Mouse (Mus musculus) heart, postnatal 0 days (tissue): ENCODE data around the gene Akt3. TPM values are rescaled to one million over a fixed set of nuclear protein-coding genes. Genes with fewer than 3 reads are reported as not detected.

Source experiments
- ATAC-seq: fragments of 200-750 bp; cut with Nextera tagmentation; 2 replicates; pipeline ENCODE4 v1.8.0; 2017; ENCODE audit warnings: low read depth, moderate number of reproducible peaks, moderate library complexity; ENCODE audit not compliant: insufficient read depth
- DNase-seq: peaks from one replicate; pipeline ENCODE4 v3.0.0-alpha.2; 2016; ENCODE audit warnings: low spot score
- H3K27ac ChIP-seq: fragments of 300-500 bp; sonication (generic); 2 replicates; pipeline ENCODE4 v1.5.1; 2014; ENCODE audit warnings: low read depth, mild to moderate bottlenecking
- H3K27me3 ChIP-seq: fragments of 300-500 bp; sonication (generic); 2 replicates; pipeline ENCODE4 v1.6.1; 2014; ENCODE audit warnings: low read length, mixed read lengths; ENCODE audit not compliant: control insufficient read depth, insufficient read depth
- H3K36me3 ChIP-seq: fragments of 300-500 bp; sonication (generic); replicated peaks from 2 replicates; pipeline ENCODE4 v1.6.1; 2014; ENCODE audit warnings: low read length, mixed read lengths; ENCODE audit not compliant: control insufficient read depth, insufficient read depth
- H3K4me1 ChIP-seq: fragments of 300-500 bp; sonication (generic); 2 replicates; pipeline ENCODE4 v1.6.1; 2014; ENCODE audit warnings: antibody characterized with exemption; ENCODE audit not compliant: control insufficient read depth, insufficient read depth
- H3K4me2 ChIP-seq: fragments of 300-500 bp; sonication (generic); 2 replicates; pipeline ENCODE4 v1.6.1; 2014; ENCODE audit warnings: low read depth, mild to moderate bottlenecking, low read length, moderate library complexity
- H3K4me3 ChIP-seq: fragments of 300-500 bp; sonication (generic); 2 replicates; pipeline ENCODE4 v1.5.1; 2014; ENCODE audit warnings: low read depth, low read length
- H3K9ac ChIP-seq: fragments of 300-500 bp; sonication (generic); replicated peaks from 2 replicates; pipeline ENCODE4 v1.6.1; 2014; ENCODE audit warnings: low read depth, low read length, mixed read lengths
- H3K9me3 ChIP-seq: fragments of 300-500 bp; sonication (generic); replicated peaks from 2 replicates; pipeline ENCODE4 v1.6.1; 2016; ENCODE audit warnings: low read length; ENCODE audit not compliant: control insufficient read depth
- CTCF ChIP-seq: IDR thresholded peaks from 2 replicates; pipeline ENCODE4 v1.5.1; 2016; ENCODE audit warnings: antibody characterized with exemption, control low read depth, low read depth
- EP300 ChIP-seq: IDR thresholded peaks from 2 replicates; pipeline ENCODE4 v1.6.1; 2016; ENCODE audit warnings: antibody characterized with exemption, low read depth
- WGBS: fragments of 180-500 bp; shearing (Covaris S2); extraction: QIAGEN DNeasy Blood & Tissue Kit; methylation state at CpG from one replicate; pipeline ENCODE4 v1.1.7; 2014; 5-methylcytosine and 5-hydroxymethylcytosine counted together
- polyA plus RNA-seq: library from polyadenylated mRNA; unstranded; fragments of >200 nt; fragmentation: Nextera tagmentation; extraction: Ambion mirVana; gene quantifications from 2 replicates; pipeline ENCODE4 v1.2.1, GENCODE M21; 2015
- total RNA-seq: library from RNA; depleted of rRNA; stranded (reverse); fragments of >200 nt; gene quantifications from 2 replicates; pipeline ENCODE4 v1.2.3, GENCODE M21; 2014; ENCODE audit warnings: low replicate concordance; rRNA removed

The Akt3 gene
- total RNA-seq (9.9 and 14.9 TPM in 2 replicates), polyA plus RNA-seq (2.1 and 2.6 TPM in 2 replicates)

GRCm38 (mm10) chr1:177258034-177258342, at the start of gene Akt3:
Akt3 (minus strand) TSS chr1:177258203.
- no peaks in the 10 kb centered on the region for H3K9me3 ChIP-seq
- ATAC-seq = peak; percentile 27
- DNase-seq = no peak

DNA sequence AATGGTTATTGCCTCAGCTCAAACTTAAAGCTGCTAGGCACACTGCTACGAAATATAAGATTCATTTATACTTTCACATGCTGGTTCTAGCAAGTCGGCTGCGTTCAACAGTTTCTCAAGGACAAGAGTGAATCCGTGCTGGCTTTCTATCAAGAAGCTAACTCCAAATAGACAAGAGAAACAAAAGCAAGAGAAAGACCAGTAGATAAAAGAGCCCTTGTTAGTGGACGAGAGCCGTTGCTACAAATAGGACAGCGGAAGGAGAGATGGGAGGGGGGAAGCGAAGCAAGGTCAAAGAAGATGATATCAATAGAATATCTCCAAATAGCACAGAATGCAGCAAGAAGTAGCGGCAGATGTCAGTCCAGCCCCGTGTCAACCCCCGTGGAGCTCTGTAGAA, 49.5 kb upstream of the Akt3 start:
- DNase-seq (no peak), ATAC-seq (no peak)
- H3K9ac ChIP-seq = no peak overlapping the region
- no peaks in the 10 kb centered on the region for H3K27me3 ChIP-seq
- no peaks in the 10 kb centered on the region for H3K9me3 ChIP-seq
- no peaks in the 10 kb centered on the region for H3K36me3 ChIP-seq
- TF ChIP-seq CTCF = no peak
- TF ChIP-seq EP300 = no peak
- H3K4me1 ChIP-seq = no peaks in the 10 kb centered on the region
- H3K4me3 ChIP-seq = no peak overlapping the region
- H3K4me2 ChIP-seq = no peak overlapping the region
- no peak overlapping the region for H3K27ac ChIP-seq
- WGBS = 64% methylated on average over 11 of the region's 11 CpGs

More at GRCm38 (mm10) chr1:177258034-177258342, at the start of gene Akt3:
- Histone ChIP-seq H3K36me3 (no peaks in the 10 kb centered on the region), H3K4me1 (no peaks in the 10 kb centered on the region), H3K9ac (peak within 1 kb of the TSS; percentile 82), H3K27me3 (no peaks in the 10 kb centered on the region), H3K27ac (peak within 1 kb of the TSS; percentile 91), H3K4me3 (peak within 1 kb of the TSS; percentile 97), H3K4me2 (peak within 1 kb of the TSS; percentile 86)
- 0% methylated on average over 5 of the region's 32 CpGs for WGBS
- no peak for TF ChIP-seq EP300
- TF ChIP-seq CTCF = no peak

- H3K27ac ChIP-seq = no peak overlapping the region
- H3K4me2 ChIP-seq = no peak overlapping the region
- H3K4me1 ChIP-seq = no peaks in the 10 kb centered on the region
- H3K4me3 ChIP-seq = no peak overlapping the region
- no peaks in the 10 kb centered on the region for H3K27me3 ChIP-seq
- H3K36me3 ChIP-seq = no peaks in the 10 kb centered on the region
- no peaks in the 10 kb centered on the region for H3K9me3 ChIP-seq
- no peak for ATAC-seq
- WGBS = 74% methylated on average over 1 of the region's 1 CpGs
- no peak for TF ChIP-seq EP300
- no peak for TF ChIP-seq CTCF
- no peak overlapping the region for H3K9ac ChIP-seq
- DNase-seq = no peak
These were observed 40.2 kb upstream of the Akt3 start for GRCm38 (mm10) chr1:177298231-177298630.

- H3K36me3 ChIP-seq = no peaks in the 10 kb centered on the region
- no peaks in the 10 kb centered on the region for H3K4me1 ChIP-seq
- no peaks in the 10 kb centered on the region for H3K27me3 ChIP-seq
- ATAC-seq = no peak
- no peak overlapping the region for H3K4me2 ChIP-seq
- no peak overlapping the region for H3K9ac ChIP-seq
- no peak for DNase-seq
- TF ChIP-seq CTCF (no peak), EP300 (no peak)
- no peak overlapping the region for H3K4me3 ChIP-seq
- H3K9me3 ChIP-seq = no peaks in the 10 kb centered on the region
- 46% methylated on average over 3 of the region's 3 CpGs for WGBS
- H3K27ac ChIP-seq = no peak overlapping the region
These were observed 28.8 kb upstream of the Akt3 start for GRCm38 (mm10) chr1:177286764-177287163.

DNA sequence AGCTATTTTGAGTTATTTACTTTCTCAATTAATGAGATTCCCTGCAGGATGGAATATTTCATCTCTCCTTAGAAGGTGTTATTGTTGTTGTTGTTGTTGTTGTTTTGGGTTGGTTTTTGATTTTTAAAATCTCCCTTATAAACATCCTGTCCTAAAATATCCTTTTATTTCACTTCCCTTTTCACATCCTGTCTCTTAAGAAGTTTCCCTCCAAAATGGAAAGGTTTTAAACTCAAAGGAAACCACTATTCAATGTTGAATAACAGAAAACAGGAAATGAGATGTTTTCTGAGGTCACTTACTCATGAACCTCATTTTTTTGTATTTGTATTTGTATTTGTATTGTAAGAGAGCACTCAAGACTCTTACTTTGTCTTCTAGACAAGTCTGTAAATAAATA, 23.9 kb upstream of the Akt3 start:
- no peak overlapping the region for H3K4me3 ChIP-seq
- H3K9ac ChIP-seq = no peak overlapping the region
- H3K9me3 ChIP-seq = no peaks in the 10 kb centered on the region
- no peak overlapping the region for H3K4me2 ChIP-seq
- no peak for DNase-seq
- ATAC-seq = no peak
- no peak for TF ChIP-seq CTCF
- TF ChIP-seq EP300 = no peak
- H3K27ac ChIP-seq = no peak overlapping the region
- H3K4me1 ChIP-seq = no peaks in the 10 kb centered on the region
- H3K27me3 ChIP-seq = no peaks in the 10 kb centered on the region
- no peaks in the 10 kb centered on the region for H3K36me3 ChIP-seq

DNA sequence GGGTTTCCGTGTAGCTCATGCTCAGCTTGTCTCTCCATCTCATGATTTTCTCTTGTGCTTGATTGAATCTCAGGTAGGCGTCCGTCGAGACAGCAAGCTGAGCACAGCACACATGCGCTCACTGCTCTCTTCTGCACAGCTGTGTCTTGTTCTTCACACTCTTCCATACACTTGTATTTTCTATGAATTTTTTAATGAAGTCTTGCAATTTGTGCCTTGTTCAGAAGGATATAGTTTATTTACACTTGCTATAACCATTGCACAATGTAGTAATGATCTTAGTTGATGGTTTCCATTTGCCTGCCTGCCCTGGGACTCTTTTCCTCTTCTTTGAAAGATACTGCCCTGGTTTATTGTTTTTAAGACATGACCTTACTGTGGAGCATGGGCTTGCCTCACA, 19.4 kb upstream of the Akt3 start:
- WGBS = 87% methylated on average over 5 of the region's 5 CpGs
- Histone ChIP-seq H3K9ac (no peak overlapping the region), H3K27ac (no peak overlapping the region), H3K4me3 (no peak overlapping the region), H3K36me3 (no peaks in the 10 kb centered on the region), H3K27me3 (no peaks in the 10 kb centered on the region), H3K9me3 (no peaks in the 10 kb centered on the region), H3K4me1 (no peaks in the 10 kb centered on the region), H3K4me2 (no peak overlapping the region)
- DNase-seq (no peak), ATAC-seq (no peak)
- TF ChIP-seq EP300 = no peak
- TF ChIP-seq CTCF = no peak
